Mouse (Mus musculus): ENCODE data around the gene Sltm. TPM values are rescaled to one million over a fixed set of nuclear protein-coding genes. Genes with fewer than 3 reads are reported as not detected.

Sltm gene
- total and polyA plus RNA-seq, 3 experiments: 44.0 to 70.0 (median 62.3) TPM

DNA sequence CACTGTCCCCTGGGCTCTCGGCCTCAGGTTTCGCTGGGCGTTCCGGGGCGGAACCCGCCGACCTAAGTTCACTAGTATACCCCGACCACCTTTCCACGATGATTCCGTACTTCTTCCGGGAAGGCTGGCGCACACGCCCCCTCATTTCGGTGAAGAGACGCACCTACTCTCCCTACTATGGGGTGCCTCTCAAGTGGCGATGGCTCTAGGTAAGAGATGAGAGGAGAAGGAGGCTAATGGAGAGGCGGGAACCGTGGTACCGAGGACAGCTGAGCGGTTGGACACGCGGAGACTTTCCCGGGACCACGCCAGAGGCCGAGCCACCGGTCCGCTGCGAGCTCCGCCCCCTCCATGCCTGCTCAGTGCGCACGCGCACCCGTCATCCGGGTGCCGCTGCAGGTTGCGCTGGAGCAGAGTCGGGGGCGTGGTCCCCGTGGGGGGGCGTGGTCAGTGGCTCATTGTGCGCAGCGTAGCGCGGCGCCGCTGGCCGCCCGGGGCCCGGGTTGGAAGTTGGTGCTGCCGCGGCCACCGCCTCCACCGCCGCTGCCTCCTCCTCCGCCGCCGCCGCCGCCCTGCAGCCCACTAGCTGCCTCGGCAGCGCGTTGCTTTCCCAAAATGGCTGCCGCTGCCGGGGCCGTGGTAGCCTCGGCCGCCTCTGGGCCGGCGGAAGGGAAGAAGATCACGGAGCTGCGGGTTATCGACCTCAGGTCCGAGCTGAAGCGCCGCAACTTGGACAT, at the start of gene Sltm (continued):
- peak; percentile 93 for TF ChIP-seq NRF1 (IDR thresholded peaks at IDR 0.05; ENCODE audit: insufficient read depth, low read depth, low read length, poor library complexity, severe bottlenecking)
- TF ChIP-seq HCFC1 (IDR thresholded peaks at IDR 0.05; ENCODE audit: low read depth, low read length): peak; percentile 76
- TF ChIP-seq MAZ (IDR thresholded peaks at IDR 0.05; ENCODE audit: low read depth, low read length): 0 out of 2 replicates have a peak, but pooled peaks have one; percentile 20

DNA sequence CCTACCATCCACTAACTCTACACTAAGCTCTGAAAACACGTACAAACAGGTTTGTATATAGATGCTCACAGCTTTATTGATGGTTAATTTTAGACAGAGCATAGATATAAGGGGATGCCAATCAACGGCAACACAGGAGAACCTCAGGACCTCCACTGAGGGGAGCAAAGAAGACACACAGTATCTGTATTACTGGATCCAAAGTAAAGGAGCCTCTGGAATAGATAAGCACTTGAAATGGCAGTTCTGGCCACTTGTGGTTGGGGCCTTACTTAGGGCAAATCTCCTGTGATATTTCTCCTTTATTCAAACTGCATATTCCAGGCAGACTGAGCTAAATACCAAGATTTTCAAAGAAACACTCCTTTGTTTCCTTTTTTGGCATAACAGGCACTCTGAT, 49.5 kb upstream of the Sltm start:
- H3K4me3 ChIP-seq (ENCODE audit: control insufficient read depth in 1 of 2, insufficient read depth in 1 of 2, low read depth in 2 of 2, low read length in 2 of 2): no peak overlapping the region
- peaks cover 13 to 17% of the 10 kb centered on the region in 2 experiments for H3K4me1 ChIP-seq (ENCODE audit: control insufficient read depth in 1 of 2, insufficient read depth in 2 of 2, low read length in 2 of 2)
- H3K36me3 ChIP-seq (ENCODE audit: control insufficient read depth in 1 of 2, insufficient read depth in 2 of 2, low read length in 2 of 2): peaks cover 13 to 49% of the 10 kb centered on the region in 2 experiments
- no peaks in the 10 kb centered on the region for H3K9me3 ChIP-seq (replicated peaks; ENCODE audit: insufficient read depth, low read length)
- no peak for TF ChIP-seq RCOR1 (IDR thresholded peaks at IDR 0.05; ENCODE audit: low read depth, low read length)
- TF ChIP-seq MYC (IDR thresholded peaks at IDR 0.05; ENCODE audit: low read depth, low read length): no peak
- TF ChIP-seq TAL1 (IDR thresholded peaks at IDR 0.05; ENCODE audit: low read length): no peak
- TF ChIP-seq CTCF (IDR thresholded peaks at IDR 0.05 in 2 of 3, conservative IDR thresholded peaks at IDR 0.05 in 1 of 3; ENCODE audit: control insufficient read depth in 1 of 3, insufficient read depth in 1 of 3, low read depth in 2 of 3, low read length in 3 of 3, poor library complexity in 1 of 3, severe bottlenecking in 1 of 3): no peak
- TF ChIP-seq EP300 (IDR thresholded peaks at IDR 0.05; ENCODE audit: low read depth in 1 of 2, low read length in 2 of 2): peak; percentile 23 to 38; a peak in 2 of 4 replicates
- TF ChIP-seq BHLHE40 (IDR thresholded peaks at IDR 0.05; ENCODE audit: borderline replicate concordance, low read depth, low read length): no peak
- no peak for TF ChIP-seq MAZ (IDR thresholded peaks at IDR 0.05; ENCODE audit: low read depth, low read length)
- peak; percentile 45 for TF ChIP-seq GATA1 (IDR thresholded peaks at IDR 0.05; ENCODE audit: low read depth, low read length)
- TF ChIP-seq ZKSCAN1 (IDR thresholded peaks at IDR 0.05; ENCODE audit: low read depth, low read length): no peak
- no peak for TF ChIP-seq POLR2AphosphoS5 (IDR thresholded peaks at IDR 0.05; ENCODE audit: borderline replicate concordance, low read depth, low read length)
- TF ChIP-seq MAFK (IDR thresholded peaks at IDR 0.05; ENCODE audit: borderline replicate concordance, low read depth, low read length): no peak
- TF ChIP-seq ZNF384 (IDR thresholded peaks at IDR 0.05; ENCODE audit: low read depth, low read length): no peak
- TF ChIP-seq POLR2A (IDR thresholded peaks at IDR 0.05; ENCODE audit: control insufficient read depth in 1 of 2, insufficient read depth in 1 of 2, low read depth in 1 of 2, low read length in 2 of 2, poor library complexity in 1 of 2): peak in 1 of 2 experiments; percentile 6; a peak in 1 of 4 replicates
- TF ChIP-seq ZC3H11A (IDR thresholded peaks at IDR 0.05; ENCODE audit: low read depth, low read length): no peak
- TF ChIP-seq ETS1 (IDR thresholded peaks at IDR 0.05; ENCODE audit: low read depth, low read length): no peak
- H3K27ac ChIP-seq (ENCODE audit: control insufficient read depth, low read depth, low read length): no peak overlapping the region; the same call in 1 of the 2 replicates
- no peak for DNase-seq (ENCODE audit: low read depth, low spot score)
- no peaks in the 10 kb centered on the region for H3K27me3 ChIP-seq (ENCODE audit: control insufficient read depth in 1 of 2, insufficient read depth in 2 of 2, low read length in 2 of 2)
- H3K79me2 ChIP-seq (ENCODE audit: control insufficient read depth, insufficient read depth, low read length, poor library complexity): peaks cover 38% of the 10 kb centered on the region
- H3K9ac ChIP-seq (ENCODE audit: control insufficient read depth, low read depth, low read length, poor library complexity, severe bottlenecking): no peak overlapping the region
